Mouse (Mus musculus) testis, adult 2 months (tissue): Measurements from ENCODE around the gene Atp2b2.

Experiments
- CTCF ChIP-seq: fragments of 200-500 bp; IDR thresholded peaks from 2 replicates; pipeline ENCODE4 v1.5.1; 2012; ENCODE audit warnings: low read depth, mild to moderate bottlenecking, inconsistent platforms, low read length, moderate library complexity; ENCODE audit not compliant: control insufficient read depth, insufficient read depth, insufficient replicate concordance
- POLR2A ChIP-seq: fragments of 200-500 bp; IDR thresholded peaks from 2 replicates; pipeline ENCODE4 v1.6.1; 2012; ENCODE audit warnings: low read depth, mild to moderate bottlenecking, inconsistent platforms, low read length, moderate library complexity; ENCODE audit not compliant: control insufficient read depth

DNA sequence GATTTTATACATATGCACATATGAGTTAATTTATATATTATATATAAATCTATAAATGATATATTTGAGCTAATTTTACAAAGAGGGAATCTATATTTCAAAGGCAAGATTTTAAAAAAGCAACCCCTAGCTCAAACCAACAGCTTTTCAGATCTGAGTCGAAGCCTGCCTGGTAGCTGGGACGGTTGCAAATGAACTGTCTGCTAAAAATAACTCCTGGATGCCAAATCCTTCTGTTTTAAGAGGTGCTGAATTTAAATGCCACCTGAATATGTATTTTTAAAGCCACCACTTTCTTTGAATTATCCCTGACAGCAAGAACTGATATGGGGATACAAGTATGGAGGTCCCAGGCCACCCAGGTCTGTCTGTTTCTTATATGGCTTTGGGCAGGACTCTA lies 193.8 kb downstream of the Atp2b2 start:
- TF ChIP-seq CTCF: no peak
- no peak for TF ChIP-seq POLR2A
